Mouse (Mus musculus): ENCODE results near the gene Dpp6. TPM values are rescaled to one million over a fixed set of nuclear protein-coding genes. Genes with fewer than 3 reads are reported as not detected.

Gene Dpp6
- total RNA-seq, 2 experiments from 2014 or later: 171 to 189 TPM

DNA sequence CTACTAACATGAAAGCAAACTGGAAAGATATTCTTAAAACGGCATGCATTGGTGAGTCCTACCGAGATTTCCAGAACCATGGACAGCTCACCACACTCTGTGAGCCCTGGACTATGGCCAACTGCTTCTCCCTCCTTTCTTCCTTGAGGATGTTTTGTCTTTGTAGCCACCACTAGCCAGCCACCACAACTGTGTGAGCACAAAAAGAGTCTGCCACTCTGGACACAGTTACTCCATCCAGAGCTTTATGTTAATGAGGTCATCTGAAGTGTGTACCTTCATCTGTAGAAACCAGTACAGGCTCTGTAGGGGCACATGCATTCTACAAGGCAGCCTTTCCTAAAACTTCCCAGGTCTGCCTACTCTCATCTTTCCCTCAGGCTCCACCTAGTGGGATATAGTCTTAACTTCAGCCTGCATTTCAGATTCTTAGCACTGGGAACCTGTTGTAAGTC lies 727.8 kb downstream of the Dpp6 start:
- intact Hi-C loops (cut with DNase I): loop anchor here (2.0 to 5.0 kb wide), 2 partner anchors 468 to 493 kb away; no protein-coding TSS in a partner anchor
- no peak for DNase-seq (ENCODE audit: low spot score in 2 of 2)

DNA sequence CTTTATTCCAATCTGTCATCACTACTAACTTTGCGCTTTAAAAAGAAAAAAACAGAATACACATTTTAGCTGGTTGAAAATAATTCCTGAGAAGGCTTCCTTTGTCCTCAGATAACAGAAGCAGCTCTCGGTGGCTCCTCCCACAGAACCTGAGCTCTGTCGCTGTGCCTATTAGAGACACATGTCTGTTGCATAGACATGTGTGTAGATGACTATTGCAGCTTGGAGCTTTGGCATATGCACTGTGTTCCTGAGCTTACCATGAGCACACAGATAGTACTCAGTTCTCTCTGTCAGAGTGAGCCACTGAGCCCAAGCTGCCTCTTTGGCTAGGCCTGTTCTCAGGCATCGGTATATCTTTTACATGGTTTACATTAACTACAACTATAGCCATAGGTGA lies 732.3 kb downstream of the Dpp6 start:
- intact Hi-C loops (cut with DNase I): loop anchor here (5.0 kb wide), 1 partner anchor 497 kb away; no protein-coding TSS in a partner anchor
- no peak for DNase-seq (ENCODE audit: low spot score in 2 of 2)

DNA sequence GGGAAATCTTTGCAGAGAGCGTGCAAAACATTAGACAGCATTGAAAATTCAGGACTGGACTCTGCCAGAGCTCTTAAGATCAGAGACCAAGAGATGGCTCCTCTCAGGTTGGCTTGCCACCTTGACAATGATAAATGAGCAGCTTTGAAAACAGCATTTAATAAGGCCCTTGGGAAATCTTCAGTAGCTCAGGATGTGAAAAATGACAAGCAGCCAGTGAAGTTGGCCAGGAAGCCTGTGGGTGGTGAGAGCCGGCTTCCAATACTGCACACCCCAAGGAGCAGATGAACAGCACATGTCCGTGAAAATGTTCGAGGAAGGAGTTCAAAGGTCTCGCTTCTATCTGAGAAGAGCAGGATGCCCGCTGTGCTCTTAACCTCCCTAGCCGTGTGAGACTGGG lies 748.7 kb downstream of the Dpp6 start:
- intact Hi-C loops (cut with DNase I): no loop called here
- DNase-seq (ENCODE audit: low spot score in 2 of 2): no peak

DNA sequence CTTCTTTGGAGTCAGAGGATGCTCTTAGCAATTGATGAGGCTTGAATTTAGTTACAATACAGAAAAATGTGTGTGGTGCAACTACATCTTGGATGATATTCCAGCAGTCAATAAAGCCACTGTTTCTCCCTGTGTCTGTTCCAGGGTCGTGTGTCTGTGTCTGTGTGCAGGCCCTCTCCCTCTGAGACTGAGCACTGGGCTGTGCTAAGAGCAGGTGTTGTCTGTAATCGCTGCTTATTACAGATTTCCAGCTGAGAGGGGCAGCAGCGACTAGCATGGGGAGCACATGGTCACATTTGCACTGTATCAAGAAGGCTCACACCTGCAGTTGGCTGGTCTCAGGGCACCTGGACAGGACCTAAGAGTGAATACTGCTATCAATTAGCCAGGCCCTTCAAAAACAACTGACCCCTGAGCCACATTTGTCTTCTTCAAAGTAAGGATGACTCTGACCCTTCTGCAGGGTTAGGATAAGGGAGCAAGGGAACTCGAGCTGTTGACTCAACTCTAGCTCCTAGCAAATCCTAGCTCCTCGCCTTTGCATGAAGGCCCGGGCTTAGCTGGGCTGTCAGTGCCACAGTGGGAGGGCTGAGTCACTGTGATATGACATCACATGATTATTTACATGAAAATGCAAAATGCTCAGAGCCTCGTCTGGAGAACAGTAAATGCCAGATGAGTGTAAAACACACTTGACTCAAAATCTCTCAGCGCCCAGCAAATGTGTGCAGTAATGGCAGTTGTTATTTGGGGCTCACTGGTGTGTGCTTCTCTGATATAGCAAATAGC lies 771.2 kb downstream of the Dpp6 start:
- DNase-seq (ENCODE audit: low spot score in 2 of 2): peak in 1 of 2 experiments; percentile 13
- intact Hi-C loops (cut with DNase I): no loop called here

DNA sequence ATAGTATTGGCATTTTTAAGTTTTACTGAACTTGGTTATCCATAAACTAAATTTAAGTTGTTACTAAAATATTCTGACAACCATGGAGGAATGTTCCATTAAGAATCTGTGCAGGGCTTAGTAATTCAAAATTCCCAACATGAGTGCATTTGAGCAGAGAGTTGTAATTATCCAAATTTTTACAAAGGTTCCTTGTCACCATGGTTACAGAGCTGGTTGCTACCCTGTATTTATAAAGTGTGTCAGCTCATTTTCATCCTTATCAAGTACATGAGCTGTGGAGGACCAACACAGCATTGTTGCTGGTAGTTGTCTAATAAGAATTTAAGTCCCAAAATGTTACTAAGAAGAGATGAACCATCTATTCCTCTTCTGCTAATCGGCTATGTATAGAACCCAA lies 787.1 kb downstream of the Dpp6 start:
- intact Hi-C loops (cut with DNase I): no loop called here
- DNase-seq (ENCODE audit: low spot score in 2 of 2): no peak

DNA sequence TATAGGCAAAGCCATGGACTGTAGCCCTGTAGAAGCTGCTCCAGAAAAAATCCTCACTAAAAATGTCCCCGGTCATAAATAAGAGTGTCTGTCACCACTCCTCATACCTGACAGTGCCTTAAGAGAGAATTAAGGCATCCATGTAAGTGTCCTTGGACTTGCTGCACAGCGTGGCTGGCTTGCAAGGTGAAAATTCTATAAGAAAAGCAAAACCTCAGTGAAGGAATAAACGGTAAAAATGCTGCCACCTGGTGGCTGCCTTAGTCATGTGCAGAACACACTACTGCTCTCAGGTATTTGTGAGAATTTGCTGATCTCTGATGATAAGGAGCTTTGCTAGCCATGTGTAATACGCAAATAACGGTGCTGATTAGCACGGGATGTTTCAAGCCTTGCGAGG lies 798.8 kb downstream of the Dpp6 start:
- intact Hi-C loops (cut with DNase I): loop anchor here (5.0 to 10.0 kb wide), 2 partner anchors 541 to 568 kb away; no protein-coding TSS in a partner anchor
- peak; percentile 59 to 67 for DNase-seq (ENCODE audit: low spot score in 2 of 2)

DNA sequence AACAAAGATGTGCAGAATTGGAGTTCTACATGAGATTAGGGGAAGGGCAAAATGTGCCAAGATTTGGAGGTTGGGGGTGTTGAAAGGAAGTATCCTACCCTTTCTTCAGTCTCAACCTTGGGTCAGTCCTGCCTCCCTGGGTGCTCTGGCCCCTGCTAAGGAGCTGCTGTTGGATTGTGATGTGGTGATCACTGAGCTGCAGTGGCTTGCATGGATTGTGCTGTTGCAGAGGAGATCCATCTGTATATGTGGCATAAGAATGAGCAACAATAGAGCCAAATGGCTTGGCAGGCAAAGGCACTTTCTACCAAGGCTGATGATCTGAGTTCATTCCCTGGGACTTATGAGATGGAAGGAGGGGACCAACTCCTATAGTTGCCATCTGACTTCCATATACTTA lies 804.8 kb downstream of the Dpp6 start:
- DNase-seq (ENCODE audit: low spot score in 2 of 2): no peak
- intact Hi-C loops (cut with DNase I): no loop called here

DNA sequence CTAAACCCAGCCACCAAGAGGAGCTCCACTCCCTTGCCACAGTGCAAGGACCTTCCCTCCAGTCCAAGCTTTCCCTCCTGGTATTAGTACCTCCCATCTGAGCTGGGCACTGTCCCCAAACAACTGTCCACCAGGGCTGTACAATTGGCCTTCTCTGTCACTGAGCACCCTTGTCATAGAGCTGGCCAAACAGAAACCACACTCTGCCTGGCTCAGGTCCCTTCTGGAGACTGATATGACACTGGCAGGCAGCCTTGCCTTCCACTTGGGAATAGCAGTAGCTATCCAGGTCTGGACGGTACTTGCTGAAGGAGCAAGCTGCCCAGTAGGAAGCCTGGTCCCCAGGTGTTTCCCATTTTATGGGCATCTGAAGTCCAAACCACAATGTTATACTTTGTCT lies 806.9 kb downstream of the Dpp6 start:
- DNase-seq (ENCODE audit: low spot score in 2 of 2): no peak
- intact Hi-C loops (cut with DNase I): no loop called here

DNA sequence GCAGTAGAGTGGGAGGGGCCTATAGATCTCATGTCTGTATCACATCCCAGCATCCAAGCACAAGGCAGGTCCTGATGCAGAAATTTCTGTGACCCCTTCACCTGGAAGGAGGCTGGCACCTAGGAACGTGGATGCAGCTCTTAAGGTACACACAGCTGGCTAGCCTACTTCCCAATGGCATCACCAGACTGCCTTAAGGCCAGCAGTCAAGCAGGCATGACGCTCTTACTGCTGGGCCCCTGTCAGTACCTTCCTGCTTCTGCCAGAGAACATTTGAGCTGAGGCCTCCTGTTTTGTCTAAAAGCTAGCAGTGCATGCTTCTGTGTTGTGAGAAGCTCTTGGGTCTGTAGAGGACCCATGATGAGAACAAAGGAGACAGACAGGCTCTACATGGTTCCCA lies 815.1 kb downstream of the Dpp6 start:
- intact Hi-C loops (cut with DNase I): no loop called here
- no peak for DNase-seq (ENCODE audit: low spot score in 2 of 2)

DNA sequence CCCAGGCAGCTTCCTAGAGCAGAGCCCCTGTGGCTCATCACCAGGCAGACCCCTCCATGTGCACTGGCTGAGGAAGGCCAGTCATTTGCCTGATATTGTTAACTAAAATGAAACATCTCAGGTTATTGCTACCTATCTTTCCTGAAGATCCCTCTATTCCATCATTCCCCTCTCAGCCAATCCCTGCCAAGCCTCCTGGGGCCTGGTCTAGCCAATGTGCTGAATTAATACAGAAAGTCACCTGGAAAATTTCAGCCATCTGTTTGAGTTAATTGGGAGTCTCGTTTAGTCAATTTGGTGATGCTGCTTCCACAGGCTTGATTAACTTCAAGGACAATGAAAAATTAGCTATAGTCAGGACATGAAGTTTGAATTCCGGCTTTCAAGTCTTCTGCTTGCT lies 818.9 kb downstream of the Dpp6 start:
- intact Hi-C loops (cut with DNase I): no loop called here
- no peak for DNase-seq (ENCODE audit: low spot score in 2 of 2)

DNA sequence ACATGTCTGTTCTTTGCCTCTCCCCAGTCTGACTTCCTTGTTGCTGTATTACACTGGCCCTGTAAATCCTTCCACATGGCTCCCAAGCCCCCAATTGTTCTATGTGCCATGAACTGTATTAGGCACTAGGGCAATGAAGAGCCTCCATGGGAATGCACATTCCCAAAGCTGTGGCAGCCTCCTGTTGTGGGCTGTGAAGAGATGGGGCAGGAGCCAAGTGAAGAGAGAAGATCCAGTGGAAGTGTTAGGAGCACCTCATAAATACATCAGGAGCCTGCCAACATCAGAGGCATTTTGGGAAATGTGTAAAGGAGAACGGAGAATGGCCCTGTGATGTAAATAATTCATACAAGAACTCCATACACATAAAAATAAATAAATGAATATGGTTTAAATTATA lies 824.9 kb downstream of the Dpp6 start:
- DNase-seq (ENCODE audit: low spot score in 2 of 2): no peak

DNA sequence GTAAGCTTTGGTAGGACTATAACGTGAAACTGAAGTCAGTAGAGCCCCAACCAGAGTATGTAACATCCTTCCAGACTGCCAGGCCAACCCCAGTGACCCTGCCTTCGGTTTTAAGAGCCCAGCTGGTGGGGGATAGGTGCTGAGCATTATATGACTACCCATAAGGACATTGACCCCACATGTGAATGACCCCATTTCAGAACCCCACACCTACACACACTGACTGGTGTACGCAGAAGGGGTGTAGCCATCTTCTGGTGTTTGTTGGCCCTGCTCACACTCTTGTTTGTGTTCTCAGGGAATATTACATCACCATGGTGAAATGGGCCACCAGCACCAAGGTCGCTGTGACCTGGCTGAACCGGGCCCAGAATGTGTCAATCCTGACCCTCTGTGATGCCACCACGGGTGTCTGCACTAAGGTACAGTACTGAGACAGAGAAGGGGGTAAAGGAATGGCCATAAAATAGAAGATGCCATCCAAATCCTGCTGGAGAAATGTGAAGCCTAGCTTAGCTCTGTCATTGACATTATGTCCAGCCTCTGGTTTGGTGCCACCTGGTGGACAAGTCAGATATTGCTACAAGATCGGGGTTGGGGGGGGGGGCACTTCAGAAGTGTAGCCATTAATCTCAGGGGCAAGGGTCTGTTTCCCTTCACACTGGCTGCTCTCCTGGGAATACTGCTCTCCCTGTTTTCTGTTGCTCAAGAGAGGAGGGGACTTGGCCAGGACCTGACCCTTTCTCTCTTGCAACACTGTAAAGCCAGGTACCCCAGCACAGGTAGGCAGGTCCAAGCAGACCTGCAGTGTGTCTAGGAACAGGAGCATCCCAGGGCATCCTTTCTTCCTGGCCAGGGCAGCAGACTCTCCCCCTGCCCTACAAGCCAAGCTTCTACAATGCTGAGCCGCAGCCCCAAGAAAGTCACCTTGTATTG lies 835.1 kb downstream of the Dpp6 start:
- intact Hi-C loops (cut with DNase I): loop anchor here (10.0 kb wide), 1 partner anchor 597 kb away; no protein-coding TSS in a partner anchor

More for the DNA sequence above, 824.9 kb downstream of the Dpp6 start:
- intact Hi-C loops (cut with DNase I): no loop called here

DNA sequence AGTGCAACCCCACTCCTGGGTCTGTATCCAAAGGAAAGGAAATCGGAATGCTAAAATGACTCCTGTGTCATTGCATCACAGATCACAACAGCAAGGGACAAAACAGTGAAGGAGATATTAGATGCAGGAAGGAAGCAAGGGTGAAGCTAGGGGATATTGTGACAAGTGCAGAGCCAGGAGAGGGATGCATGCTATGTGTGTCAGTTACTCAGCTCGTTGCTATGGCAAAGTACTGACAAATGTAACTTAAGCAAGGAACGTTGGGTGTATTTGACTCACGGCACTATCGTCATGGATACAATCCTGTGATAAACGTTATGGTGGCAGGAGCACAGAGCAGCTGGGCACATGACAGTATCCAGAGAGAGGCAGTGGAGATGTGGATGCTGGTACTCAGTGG lies 839.1 kb downstream of the Dpp6 start:
- intact Hi-C loops (cut with DNase I): loop anchor here (10.0 kb wide), 1 partner anchor 601 kb away; no protein-coding TSS in a partner anchor
- DNase-seq (ENCODE audit: low spot score in 2 of 2): no peak

More for the DNA sequence above, 835.1 kb downstream of the Dpp6 start:
- no peak for DNase-seq (ENCODE audit: low spot score in 2 of 2)

DNA sequence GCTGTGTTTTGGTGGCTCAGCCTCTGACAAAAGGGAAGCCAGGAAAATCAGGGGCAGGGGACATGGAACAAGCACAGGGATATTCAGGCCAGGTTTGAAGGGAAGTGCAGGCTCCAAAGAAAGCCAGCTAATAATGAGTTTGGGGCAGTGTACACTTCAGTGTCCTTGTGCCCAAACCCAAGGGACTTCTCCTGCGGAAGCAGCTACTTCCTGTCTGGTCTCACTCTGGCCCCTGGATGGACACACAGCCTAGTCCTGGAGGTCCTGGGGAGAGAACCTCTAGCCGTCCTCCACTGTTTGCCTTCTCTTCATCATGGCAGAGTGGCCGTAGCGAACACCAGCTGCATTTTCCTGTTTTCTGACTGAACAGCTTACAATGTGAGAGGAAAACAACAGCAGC lies 840.7 kb downstream of the Dpp6 start:
- no peak for DNase-seq (ENCODE audit: low spot score in 2 of 2)
- intact Hi-C loops (cut with DNase I): loop anchor here (10.0 kb wide), 1 partner anchor 603 kb away; no protein-coding TSS in a partner anchor

DNA sequence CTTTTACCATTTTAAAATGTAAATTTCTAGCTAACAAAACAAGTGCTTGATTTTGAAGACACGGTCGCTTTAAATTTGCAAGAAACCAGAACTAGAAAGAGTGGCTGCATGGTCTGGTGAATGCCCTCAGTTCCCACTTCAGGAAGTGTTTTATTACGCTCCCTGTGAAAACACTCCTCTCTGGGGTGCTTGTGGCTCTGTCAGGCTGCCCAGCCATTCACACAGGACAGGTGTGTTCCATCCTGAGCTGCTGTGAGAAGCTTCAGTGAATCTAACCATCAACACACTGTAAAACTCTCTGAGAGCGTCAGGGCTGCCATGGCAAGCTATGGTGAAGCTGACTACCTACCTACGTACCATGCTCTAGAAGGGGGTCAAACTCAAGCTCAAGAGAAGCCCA lies 841.2 kb downstream of the Dpp6 start:
- no peak for DNase-seq (ENCODE audit: low spot score in 2 of 2)
- intact Hi-C loops (cut with DNase I): loop anchor here (10.0 kb wide), 1 partner anchor 603 kb away; no protein-coding TSS in a partner anchor

DNA sequence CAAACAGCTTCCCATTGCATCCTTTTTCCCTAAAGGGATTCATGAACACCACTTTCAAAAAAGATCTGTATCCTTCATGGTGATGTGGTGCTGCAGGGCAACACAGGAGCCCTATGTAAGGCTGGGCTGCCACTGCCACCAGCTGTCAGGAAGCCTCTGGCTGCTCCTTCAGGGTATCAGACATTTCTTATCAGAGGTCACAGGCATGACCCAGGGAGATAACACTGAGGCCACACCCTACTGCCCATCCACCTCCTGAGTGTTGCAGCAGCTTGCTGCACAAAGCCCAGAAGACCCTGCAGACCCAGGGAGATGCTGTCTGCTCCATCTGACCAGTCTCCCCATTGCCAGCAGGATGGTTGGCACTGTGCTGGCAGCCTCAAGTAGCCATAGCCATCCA lies 841.6 kb downstream of the Dpp6 start:
- intact Hi-C loops (cut with DNase I): loop anchor here (10.0 kb wide), 1 partner anchor 604 kb away; no protein-coding TSS in a partner anchor
- no peak for DNase-seq (ENCODE audit: low spot score in 2 of 2)

DNA sequence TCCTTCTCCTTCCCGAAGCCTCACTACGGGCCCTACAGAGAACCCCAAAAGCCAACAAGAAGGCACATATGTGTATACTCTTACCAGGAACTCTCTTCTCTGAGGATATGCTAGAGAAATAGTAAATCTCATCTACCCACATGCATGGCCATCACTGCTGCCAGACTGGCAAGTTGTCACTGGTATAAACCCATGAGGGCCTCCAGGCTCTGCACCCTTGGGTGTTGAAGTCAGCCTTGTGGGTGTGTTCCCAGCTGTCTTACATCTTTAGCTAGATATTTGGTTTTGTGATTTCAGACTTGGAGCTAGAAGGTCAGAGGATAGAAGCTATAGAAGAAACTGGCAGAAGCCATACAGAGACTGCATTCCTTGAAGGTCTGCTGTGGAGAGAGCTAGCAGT lies 842.0 kb downstream of the Dpp6 start:
- intact Hi-C loops (cut with DNase I): loop anchor here (10.0 kb wide), 1 partner anchor 604 kb away; no protein-coding TSS in a partner anchor

DNA sequence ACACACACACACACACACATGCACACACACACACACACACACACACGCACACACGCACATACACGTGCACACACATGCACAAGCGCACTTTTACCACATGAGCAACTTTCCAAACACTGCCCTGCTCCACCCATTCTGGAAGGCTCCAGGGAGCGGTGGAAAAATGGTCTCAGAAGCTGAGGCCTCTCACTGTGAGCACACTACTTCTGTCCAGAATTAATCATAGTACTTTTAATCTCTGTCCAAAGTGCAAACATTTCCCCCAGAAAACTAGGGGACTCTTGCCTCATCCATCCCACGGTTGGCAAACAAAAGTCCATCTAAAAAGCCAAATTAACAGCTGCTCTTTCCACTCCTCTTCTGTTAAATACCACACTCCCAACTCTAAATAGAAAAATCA lies 842.8 kb downstream of the Dpp6 start:
- intact Hi-C loops (cut with DNase I): loop anchor here (10.0 kb wide), 1 partner anchor 605 kb away; no protein-coding TSS in a partner anchor
- DNase-seq (ENCODE audit: low spot score in 2 of 2): no peak

More for the DNA sequence above, 842.0 kb downstream of the Dpp6 start:
- no peak for DNase-seq (ENCODE audit: low spot score in 2 of 2)

DNA sequence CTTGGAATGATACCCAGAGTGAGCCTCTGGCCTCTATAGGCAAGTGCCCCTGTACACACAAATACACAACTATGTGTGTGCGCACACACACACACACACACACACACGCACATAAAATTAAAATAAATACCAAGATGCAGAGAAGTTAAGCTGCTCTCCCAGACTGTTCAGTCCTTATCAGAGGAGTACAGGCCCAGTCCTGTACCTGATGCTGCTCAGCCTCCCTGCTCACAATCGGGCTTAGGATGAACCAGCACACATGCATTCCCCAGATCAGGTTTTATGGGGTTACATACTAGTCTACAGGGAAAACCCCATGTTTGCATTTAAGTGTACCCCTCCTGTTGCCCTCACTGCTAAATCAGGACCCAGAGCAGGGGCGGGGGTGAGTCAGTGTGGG lies 847.1 kb downstream of the Dpp6 start:
- DNase-seq (ENCODE audit: low spot score in 2 of 2): no peak
- intact Hi-C loops (cut with DNase I): no loop called here

DNA sequence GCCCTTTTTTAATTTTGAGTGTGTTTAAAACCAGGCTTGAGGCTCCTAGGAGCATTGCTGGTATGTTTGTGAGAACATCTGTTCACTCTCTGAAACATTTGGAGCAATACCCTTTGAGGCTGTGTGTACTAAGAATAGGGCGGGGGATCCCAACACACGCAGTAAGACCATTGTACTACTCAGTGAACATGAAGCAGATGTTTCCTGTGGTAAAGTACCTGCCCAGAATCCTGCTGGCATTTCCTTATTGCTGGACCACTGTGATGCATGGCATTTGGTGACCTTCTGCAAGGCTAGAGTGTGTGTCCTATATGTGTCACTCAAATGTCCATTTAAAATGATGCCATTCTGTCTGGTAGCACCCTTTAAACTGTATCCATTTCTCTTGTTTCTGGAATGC lies 854.5 kb downstream of the Dpp6 start:
- DNase-seq (ENCODE audit: low spot score in 2 of 2): no peak
- intact Hi-C loops (cut with DNase I): no loop called here
